Mouse (Mus musculus) myocyte (in vitro differentiated cells): Measurements from ENCODE around the gene Ccdc157.

Experiments used
- E2F4 ChIP-seq: IDR thresholded peaks from one replicate; pipeline ENCODE4 v1.6.1; 2011; ENCODE audit warnings: mild to moderate bottlenecking, control low read depth, moderate library complexity; ENCODE audit not compliant: insufficient read depth
- POLR2A ChIP-seq: IDR thresholded peaks from one replicate; pipeline ENCODE4 v1.6.1; 2011; ENCODE audit warnings: low read depth, mild to moderate bottlenecking, control low read depth, moderate library complexity; ENCODE audit not compliant: insufficient read length

- TF ChIP-seq E2F4 (no peak), POLR2A (no peak)
Observed at GRCm38 (mm10) chr11:4141505-4141904, 18.6 kb downstream of the Ccdc157 start.
